Comparison of ENCODE assay signal across 23 mouse cellular contexts in the genomic region with DNA sequence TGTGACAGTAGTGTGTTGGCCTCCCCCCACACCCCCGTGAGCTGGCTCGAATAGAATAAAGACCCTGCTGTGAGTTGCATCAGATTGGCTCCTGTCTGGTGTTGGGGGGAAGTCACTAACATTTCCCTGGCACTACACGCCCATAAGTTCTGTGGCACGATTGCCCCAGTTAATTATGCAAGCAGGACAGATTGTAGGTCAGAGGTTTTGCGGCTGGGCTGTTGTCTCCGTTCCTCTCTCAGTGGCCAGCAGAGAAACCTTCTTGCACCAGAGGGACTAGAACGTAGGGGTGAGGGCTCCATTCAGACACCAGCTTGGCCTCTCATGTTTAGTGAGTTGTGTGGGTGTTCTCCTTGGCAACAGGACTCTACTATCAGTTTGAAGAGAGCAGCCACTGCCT. TPM values are rescaled to one million over a fixed set of nuclear protein-coding genes. Genes with fewer than 3 reads are reported as not detected.
DNase-seq lines count a peak whose midpoint lies in the region; ATAC-seq and TF ChIP-seq lines count a peak whose summit lies in the region.
"Had no signal": no experiment of that assay in that cellular context is flagged by ENCODE, and none has a peak within 500 bp of the region (broad histone marks: within the 10 kb centered on the region; RNA-seq: fewer than 3 reads in every experiment).

No protein-coding gene starts in this region.

- no peaks in the 10 kb centered on the region for H3K4me1 ChIP-seq in liver, adult 2 months (ENCODE audit: control insufficient read depth, insufficient read depth, low read length)
- H3K4me1 ChIP-seq in liver, embryonic 12.5 days = no peaks in the 10 kb centered on the region
- H3K4me1 ChIP-seq in cerebellum, adult 2 months (ENCODE audit: control insufficient read depth, insufficient read depth, low read length) = no peaks in the 10 kb centered on the region
- H3K4me1 ChIP-seq: intestine, embryonic 15.5 days had no signal

- no peaks in the 10 kb centered on the region for H3K36me3 ChIP-seq in liver, adult 2 months (ENCODE audit: control insufficient read depth, insufficient read depth, low read length)
- H3K36me3 ChIP-seq in liver, embryonic 12.5 days = no peaks in the 10 kb centered on the region
- H3K36me3 ChIP-seq: embryonic facial prominence, embryonic 13.5 days; heart, embryonic 12.5 days; hindbrain, embryonic 10.5 days; intestine, embryonic 15.5 days had no signal

- H3K9ac ChIP-seq in liver, adult 2 months (ENCODE audit: low read depth, low read length) = no peak overlapping the region
- H3K9ac ChIP-seq in liver, embryonic 12.5 days = no peak overlapping the region
- H3K9ac ChIP-seq: embryonic facial prominence, embryonic 13.5 days; forebrain, embryonic 13.5 days; forebrain, postnatal 0 days; heart, embryonic 12.5 days; hindbrain, embryonic 14.5 days; intestine, embryonic 15.5 days had no signal

- peak; percentile 12 for DNase-seq in liver, adult 2 months (ENCODE audit: extremely low read depth, low read depth, low spot score)
- DNase-seq in adipocyte (ENCODE audit: low spot score) = peak; percentile 7
- DNase-seq in kidney, adult 18-20 months = no peak
- no peak for DNase-seq in cerebellum, adult 2 months
- DNase-seq: adrenal gland, postnatal 36 days; cerebellum, adult 11-12 months; cerebellum, adult 9-11 months; cerebellum, postnatal 36 days; forebrain, postnatal 0 days; gastrocnemius, postnatal 14 days had no signal

- WGBS in liver, adult 2 months = 75% methylated on average over 7 of the region's 7 CpGs
- 68% methylated on average over 7 of the region's 7 CpGs for WGBS in liver, embryonic 12.5 days (ENCODE audit: insufficient replicate concordance)
- 54% methylated on average over 7 of the region's 7 CpGs for WGBS in cerebellum, adult 2 months

- H3K27me3 ChIP-seq in liver, adult 2 months (ENCODE audit: control insufficient read depth, insufficient read depth, low read length) = no peaks in the 10 kb centered on the region
- no peaks in the 10 kb centered on the region; the same call in 1 of the 2 replicates for H3K27me3 ChIP-seq in liver, embryonic 12.5 days (replicated peaks)
- H3K27me3 ChIP-seq in cerebellum, adult 2 months (ENCODE audit: control insufficient read depth, insufficient read depth, low read length) = no peaks in the 10 kb centered on the region
- H3K27me3 ChIP-seq: embryonic facial prominence, embryonic 13.5 days; forebrain, embryonic 13.5 days; heart, embryonic 12.5 days; intestine, embryonic 15.5 days had no signal

- H3K79me2 ChIP-seq in liver, adult 2 months (ENCODE audit: control insufficient read depth, insufficient read depth, low read length) = no peaks in the 10 kb centered on the region

- no peak for ATAC-seq in liver, embryonic 12.5 days
- ATAC-seq in granulocyte monocyte progenitor cell, adult 5-6 weeks (replicated peaks; ENCODE audit: poor library complexity, severe bottlenecking) = peak; percentile 65
- ATAC-seq in megakaryocyte, adult 5-6 weeks (ENCODE audit: poor library complexity, severe bottlenecking) = peak; percentile 38; the same call in 1 of the 2 replicates
- ATAC-seq: activated CD4-positive, CD25-positive, alpha-beta regulatory T cell, adult 4 months; CD4-positive, CD25-positive, alpha-beta regulatory T cell, adult 4 months; forebrain, embryonic 13.5 days; forebrain, postnatal 0 days; intestine, embryonic 15.5 days; Patski had no signal

- no peak overlapping the region for H3K4me3 ChIP-seq in liver, adult 2 months (ENCODE audit: insufficient read depth, low read depth, low read length)
- H3K4me3 ChIP-seq in liver, embryonic 12.5 days = no peak overlapping the region
- H3K4me3 ChIP-seq in cerebellum, adult 2 months (replicated peaks; ENCODE audit: insufficient read depth, low read depth, low read length) = no peak overlapping the region
- H3K4me3 ChIP-seq: embryonic facial prominence, embryonic 13.5 days; forebrain, embryonic 13.5 days; heart, embryonic 12.5 days; hindbrain, embryonic 10.5 days; intestine, embryonic 15.5 days had no signal

- no peak overlapping the region for H3K4me2 ChIP-seq in liver, embryonic 12.5 days
- H3K4me2 ChIP-seq: embryonic facial prominence, embryonic 13.5 days; forebrain, embryonic 13.5 days; heart, embryonic 12.5 days; hindbrain, embryonic 14.5 days; intestine, embryonic 15.5 days had no signal

- no peak for TF ChIP-seq CTCF in liver, adult 2 months (IDR thresholded peaks at IDR 0.05; ENCODE audit: low read depth, low read length)
- TF ChIP-seq CTCF in cerebellum, adult 2 months (IDR thresholded peaks at IDR 0.05; ENCODE audit: borderline replicate concordance, insufficient read depth, low read depth, low read length) = no peak

- H3K27ac ChIP-seq in liver, adult 2 months (replicated peaks; ENCODE audit: insufficient read depth, low read depth, low read length) = no peak overlapping the region
- H3K27ac ChIP-seq in liver, embryonic 12.5 days = no peak overlapping the region
- H3K27ac ChIP-seq in cerebellum, adult 2 months (ENCODE audit: insufficient read depth, low read length) = no peak overlapping the region
- H3K27ac ChIP-seq: embryonic facial prominence, embryonic 13.5 days; forebrain, embryonic 13.5 days; hindbrain, embryonic 10.5 days; hindbrain, embryonic 14.5 days; intestine, embryonic 15.5 days had no signal

- no peak for TF ChIP-seq POLR2A in liver, adult 2 months (IDR thresholded peaks at IDR 0.05; ENCODE audit: extremely low read depth, insufficient read depth, low read length)
- TF ChIP-seq POLR2A in cerebellum, adult 2 months (IDR thresholded peaks at IDR 0.05; ENCODE audit: borderline replicate concordance, insufficient read depth, low read length) = no peak

- no peaks in the 10 kb centered on the region for H3K9me3 ChIP-seq in liver, embryonic 12.5 days (replicated peaks)
- H3K9me3 ChIP-seq: embryonic facial prominence, embryonic 13.5 days; intestine, embryonic 15.5 days had no signal

RNA-seq across cellular contexts. Expression of gene Cd83, which starts 40.3 kb away (rescaled TPM):
- total RNA-seq in liver, adult 2 months (2014; rRNA removed) = 3.8 and 4.4 TPM in 2 replicates
- polyA plus RNA-seq in liver, adult 2 months (2012; rRNA removed) = 0.40 and 0.73 TPM in 2 replicates
- 0.64 and 0.89 TPM in 2 replicates for polyA plus RNA-seq in liver, embryonic 12.5 days (2016; fragmentation: Nextera tagmentation; extraction: Ambion mirVana)
- not detected in 2 replicates for total RNA-seq in granulocyte monocyte progenitor cell, adult 5-6 weeks (2014; fragmentation: Nextera tagmentation)
- total RNA-seq in granulocyte monocyte progenitor cell, adult 5-6 weeks (2017) = 0.43 TPM in 1 of 2 replicates, not detected in the other
- total RNA-seq in megakaryocyte, adult 5-6 weeks (2015) = 1.2 and 1.7 TPM in 2 replicates
- total RNA-seq in megakaryocyte, adult 5-6 weeks (2017) = 0.81 and 1.4 TPM in 2 replicates
- 33.3 and 35.7 TPM in 2 replicates for polyA plus RNA-seq in cerebellum, adult 2 months (2012; rRNA removed)
- total RNA-seq: MEL had no signal
- polyA plus RNA-seq: Patski had no signal

Comparison
In these comparisons a context has a peak if more than half of its experiments do, and no peak if none do; other contexts are left out.
1. DNase-seq: peak in liver, adult 2 months (single experiment) and adipocyte (single experiment); none in kidney, adult 18-20 months (single experiment) and cerebellum, adult 2 months (0 of 2).